Mouse (Mus musculus) forelimb bud, embryonic 11.5 days (tissue): ENCODE results near the gene Fbp1.
"Not testable (repeated sequence)": the region's sequence is repeated elsewhere in the genome, so short reads cannot be mapped to it uniquely, and the experiment has no call there.

Experiments
- DNase-seq: peaks from one replicate; pipeline ENCODE4 v3.0.0-alpha.2; 2012; ENCODE audit warnings: low read depth, low spot score

The Fbp1 gene

DNA sequence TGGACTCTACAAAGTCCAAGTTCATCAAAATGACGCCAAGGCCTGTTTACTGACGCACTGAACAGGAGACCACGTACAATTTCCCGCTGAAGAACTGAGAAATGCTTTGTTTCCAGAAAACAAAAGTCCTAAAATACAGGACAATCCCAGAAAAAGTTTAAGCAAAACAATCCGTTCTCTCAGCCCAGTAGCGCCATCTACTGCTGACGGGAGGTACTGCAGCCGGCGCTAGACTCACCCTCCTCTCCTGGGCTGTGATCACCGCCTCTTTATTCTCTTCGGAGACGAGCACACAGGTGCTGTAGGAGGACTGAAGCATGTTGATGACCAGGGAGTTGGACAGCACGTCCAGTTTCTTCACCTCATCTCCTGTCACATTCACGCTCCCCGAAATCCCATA lies 33.4 kb downstream of the Fbp1 start:
- DNase-seq: peak; percentile 63

DNA sequence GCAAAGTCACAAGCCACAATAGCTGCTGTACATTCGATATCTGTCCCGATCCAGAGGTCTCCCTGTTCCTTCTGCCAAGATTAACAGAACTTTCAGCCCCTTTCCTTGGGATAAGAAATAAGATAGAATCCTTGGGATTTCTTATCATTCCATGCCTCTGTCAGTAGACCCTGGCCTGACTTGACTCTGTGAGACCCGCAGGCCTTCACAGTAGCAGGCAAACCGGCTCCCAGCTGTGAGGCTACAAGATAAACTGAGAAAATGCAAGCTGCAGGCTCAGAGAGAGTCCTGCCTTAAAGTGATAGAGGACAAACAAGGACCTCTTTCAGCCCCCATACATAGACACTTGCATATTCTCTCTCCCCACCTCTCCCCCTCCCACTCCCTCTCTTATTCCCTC lies 54.7 kb downstream of the Fbp1 start:
- no peak for DNase-seq

DNA sequence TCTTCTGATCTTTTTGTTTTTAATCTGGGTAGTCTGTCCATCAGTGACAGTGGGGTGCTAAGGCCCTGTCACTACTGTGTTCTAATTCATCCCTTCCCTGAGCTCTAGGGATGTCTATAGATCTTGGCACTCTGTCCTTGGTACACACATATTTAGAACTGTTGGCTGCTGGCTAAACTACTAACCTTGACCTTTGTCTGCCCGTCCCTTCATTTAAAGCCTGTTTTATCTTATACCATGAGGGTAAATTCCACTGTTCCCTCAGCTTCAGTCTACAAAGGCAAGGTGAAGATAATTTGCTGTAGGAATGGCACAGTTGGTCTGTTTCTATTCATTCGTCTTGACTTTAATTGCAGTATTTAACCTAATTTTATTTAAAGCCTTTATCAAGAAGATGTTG lies 55.8 kb downstream of the Fbp1 start:
- no peak for DNase-seq

DNA sequence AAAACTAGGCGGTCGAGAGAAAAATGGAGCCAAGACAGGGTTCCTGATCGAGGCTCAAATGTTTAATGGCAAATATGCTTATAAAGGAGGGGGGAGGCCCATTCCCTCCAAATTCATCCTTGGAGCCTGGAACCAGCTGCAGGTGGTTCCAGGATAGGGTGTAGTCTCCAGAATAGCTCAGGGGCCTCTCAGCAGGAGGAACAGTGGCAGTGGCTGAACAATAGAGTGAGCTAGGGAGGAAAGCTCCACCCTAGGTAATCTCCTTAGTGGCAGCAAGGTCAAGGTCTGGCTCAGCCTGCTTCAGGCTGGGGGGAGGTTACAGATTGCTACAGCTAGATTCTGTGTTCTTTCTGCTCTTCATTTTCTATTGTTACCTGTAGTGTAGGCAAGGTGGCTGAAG lies 72.4 kb downstream of the Fbp1 start:
- not testable (repeated sequence) for DNase-seq
